Mouse (Mus musculus) layer of hippocampus, postnatal 10 days (tissue): ENCODE results near the gene Rcan3. TPM values are rescaled to one million over a fixed set of nuclear protein-coding genes. Genes with fewer than 3 reads are reported as not detected.
A peak's percentile ranks its signal among the peaks of the same experiment; 100 is the strongest.

ENCODE experiments used
- DNase-seq, 2 experiments: peaks; one replicate each; pipeline ENCODE4 v3.0.0; 2021; ENCODE audit warnings: low spot score in 2 of 2
- total RNA-seq, 2 experiments: library from RNA; stranded (reverse); gene quantifications; 2 replicates each; pipeline ENCODE4 v1.2.3; 2021

Gene Rcan3
- total RNA-seq, 2 experiments from 2014 or later = 45.8 to 46.2 TPM

DNA sequence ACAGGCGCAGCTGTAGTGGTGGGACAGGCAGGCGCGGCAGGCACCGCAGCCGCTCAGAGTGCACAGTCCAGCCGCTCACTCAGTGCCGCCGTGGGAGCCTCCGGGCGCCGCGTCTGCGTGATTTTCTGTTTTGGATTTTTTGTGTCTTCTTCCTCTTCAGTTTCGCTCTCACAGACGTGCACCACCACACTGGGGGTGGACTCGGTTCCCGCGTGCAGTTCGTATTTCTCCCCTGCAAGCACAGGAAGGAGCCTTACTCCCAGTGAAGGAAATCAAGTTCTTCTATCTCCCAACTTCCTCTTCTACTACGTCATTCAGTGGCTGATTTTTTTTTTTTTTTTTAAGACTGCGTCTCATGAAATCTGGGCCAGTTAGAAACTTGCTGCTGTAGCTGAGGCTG is 17.3 kb downstream of the Rcan3 start:
- DNase-seq = no peak

GRCm38 (mm10) chr4:135413491-135413890 is 20.2 kb downstream of the Rcan3 start:
- DNase-seq = no peak

DNA sequence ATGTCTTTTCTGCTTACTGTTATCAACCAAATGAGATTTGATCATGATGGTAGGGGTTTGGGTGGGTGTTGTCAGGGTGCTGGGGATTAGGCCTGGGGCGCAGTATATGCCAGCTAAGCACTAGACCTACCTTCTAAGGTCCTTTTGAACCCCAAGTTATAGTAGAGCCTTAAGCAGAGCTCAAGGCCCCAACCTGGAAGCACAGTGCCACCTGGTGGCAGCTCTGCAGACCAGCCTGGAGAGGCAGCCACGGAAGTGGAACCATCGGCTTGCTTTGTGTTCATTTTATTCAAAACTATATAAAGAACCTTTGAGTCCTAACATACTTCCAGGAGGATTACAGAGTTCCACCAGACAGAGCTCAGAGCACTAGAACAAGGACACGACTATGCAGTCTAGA is 22.0 kb downstream of the Rcan3 start:
- peak; percentile 63 to 71 for DNase-seq

DNA sequence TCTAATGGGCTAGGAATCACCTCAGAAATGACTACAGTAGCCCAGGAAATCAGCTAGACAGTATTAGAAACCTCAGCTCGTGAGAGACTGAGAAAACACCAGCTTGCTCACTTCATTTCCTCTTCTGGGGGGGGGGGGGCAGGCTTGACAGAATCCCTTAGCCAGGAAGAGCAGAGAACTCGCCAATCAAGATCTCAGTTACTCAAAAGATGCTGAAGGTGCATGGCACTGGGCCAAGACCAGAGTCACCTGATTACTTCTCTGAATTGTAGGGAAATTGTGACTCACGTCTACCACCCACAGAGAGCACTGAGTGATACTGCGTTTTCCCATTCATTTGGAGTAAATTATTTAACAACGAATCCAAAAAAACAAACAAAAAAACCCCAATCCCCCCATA is 27.5 kb downstream of the Rcan3 start:
- DNase-seq = peak in 1 of 2 experiments; percentile 36

DNA sequence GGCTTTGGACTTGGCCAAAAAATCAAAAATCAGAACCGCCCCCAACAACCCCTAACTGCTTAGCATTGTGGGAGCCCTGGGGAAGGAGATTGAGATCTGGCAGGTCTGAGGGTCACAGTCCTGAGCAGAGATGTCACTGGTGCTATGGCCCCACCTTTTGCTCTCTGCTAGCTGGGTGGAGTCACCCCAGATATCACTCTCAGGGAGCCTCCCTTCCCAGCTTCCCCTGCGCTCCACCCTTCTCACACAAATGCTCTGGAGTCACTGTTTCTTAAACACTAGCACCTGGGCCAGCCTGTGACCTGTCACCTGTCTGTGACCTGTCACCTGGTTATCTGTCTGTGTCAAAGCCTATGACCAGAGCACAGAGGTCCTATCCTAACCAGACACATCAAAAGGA is 28.7 kb downstream of the Rcan3 start:
- DNase-seq = no peak

- no peak for DNase-seq
These were observed 29.6 kb downstream of the Rcan3 start for GRCm38 (mm10) chr4:135404048-135404447.

DNA sequence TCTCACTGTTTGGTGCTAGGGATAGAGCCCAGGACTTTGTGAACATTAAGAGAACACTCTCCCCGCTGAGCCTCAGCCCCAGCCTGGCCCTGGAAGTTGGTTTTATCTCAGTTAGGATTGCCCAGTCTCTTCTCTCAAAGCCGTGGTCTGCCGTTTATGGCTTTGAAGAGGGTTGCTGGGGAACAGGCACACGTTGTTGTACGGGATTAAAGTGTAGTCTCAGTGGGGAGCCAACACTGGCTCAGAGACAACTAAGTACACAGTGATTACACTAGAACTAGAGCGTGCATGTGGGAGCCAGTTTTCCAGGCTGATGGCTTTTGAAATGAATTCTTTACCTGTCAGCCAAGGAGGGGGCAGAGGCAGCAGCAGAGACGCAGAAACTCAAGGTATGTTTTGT is 31.8 kb downstream of the Rcan3 start:
- DNase-seq = no peak

GRCm38 (mm10) chr4:135397991-135398390 is 35.7 kb downstream of the Rcan3 start, which contains the start of gene Ncmap:
Ncmap (minus strand) TSS chr4:135398227.
- no peak for DNase-seq

DNA sequence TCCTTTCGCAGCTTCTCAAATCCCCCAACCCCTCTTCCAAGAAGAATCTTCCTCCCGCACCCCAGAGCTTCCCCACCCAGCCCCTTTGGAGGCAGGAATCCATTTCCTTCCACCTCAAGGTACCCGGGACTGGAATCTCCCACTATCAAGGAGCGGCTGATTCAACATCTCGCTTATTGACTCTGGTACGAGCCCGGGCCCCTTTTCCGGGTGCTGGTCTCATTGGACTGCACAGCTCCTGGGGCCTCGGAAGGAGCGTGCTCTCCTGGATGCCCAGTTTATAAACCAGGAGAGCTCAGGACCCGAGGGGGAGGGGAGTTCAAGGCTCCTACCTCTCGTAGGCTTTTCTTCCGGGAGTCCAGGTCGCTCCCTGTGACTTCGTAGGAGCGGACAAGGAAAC is 36.1 kb downstream of the Rcan3 start:
- no peak for DNase-seq

DNA sequence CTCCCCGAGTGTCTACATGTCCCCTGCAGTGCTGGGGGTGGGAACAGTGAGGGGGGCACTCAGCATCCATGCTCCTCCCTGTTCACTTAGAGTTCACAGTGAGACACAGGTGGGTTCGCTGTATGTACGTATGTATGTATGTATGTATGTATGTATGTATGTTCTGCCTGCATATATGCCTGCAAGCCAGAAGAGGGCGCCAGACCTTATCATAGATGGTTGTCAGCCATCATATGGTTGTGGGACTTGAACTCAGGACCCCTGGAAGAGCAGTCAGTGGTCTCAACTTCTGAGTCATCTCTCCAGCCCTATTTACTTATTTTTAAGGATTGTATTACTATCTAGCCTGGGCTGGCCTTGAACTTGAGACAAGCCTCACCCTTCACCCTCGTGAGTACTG is 37.4 kb downstream of the Rcan3 start:
- DNase-seq = no peak

DNA sequence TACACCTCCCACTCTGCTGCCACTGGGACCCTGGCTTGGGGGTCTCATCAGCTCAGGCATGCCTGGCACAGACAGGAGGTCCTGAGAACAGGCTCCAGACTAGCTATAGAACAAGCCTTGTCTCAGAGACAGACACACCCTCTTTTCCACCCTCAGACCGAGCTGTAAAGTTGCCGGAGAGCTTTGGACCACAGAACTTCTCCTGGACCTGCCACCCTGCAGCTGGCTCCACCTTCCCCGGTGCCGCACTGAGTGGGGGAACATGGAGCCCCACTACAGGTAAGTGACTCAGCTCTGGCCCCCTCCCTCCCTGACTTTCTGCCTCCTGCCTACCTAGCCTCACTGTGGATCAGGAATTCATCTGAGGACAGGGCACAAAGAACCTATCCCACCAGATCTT is 38.3 kb downstream of the Rcan3 start:
- DNase-seq = no peak

DNA sequence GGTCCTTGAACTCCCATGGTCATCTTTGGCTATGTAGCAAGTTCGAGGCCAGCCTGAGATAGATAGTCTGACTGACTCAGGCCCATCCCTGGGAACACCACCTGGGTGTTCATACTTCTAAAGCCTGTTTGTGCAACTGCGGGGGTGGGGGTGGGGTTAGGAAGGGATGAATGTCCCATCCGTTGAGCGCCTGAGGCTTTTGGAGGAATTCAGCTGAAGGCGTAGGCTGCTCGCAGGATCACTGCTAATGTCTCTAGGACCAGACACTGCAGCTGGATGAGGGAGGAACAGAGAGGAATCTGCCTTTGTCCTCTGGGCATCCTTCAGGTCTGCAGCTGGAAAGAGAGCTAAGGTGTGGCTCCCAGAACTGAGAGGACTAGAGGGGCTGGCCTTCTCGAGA is 39.0 kb downstream of the Rcan3 start:
- no peak for DNase-seq

GRCm38 (mm10) chr4:135393381-135393780 is 40.3 kb downstream of the Rcan3 start:
- no peak for DNase-seq

DNA sequence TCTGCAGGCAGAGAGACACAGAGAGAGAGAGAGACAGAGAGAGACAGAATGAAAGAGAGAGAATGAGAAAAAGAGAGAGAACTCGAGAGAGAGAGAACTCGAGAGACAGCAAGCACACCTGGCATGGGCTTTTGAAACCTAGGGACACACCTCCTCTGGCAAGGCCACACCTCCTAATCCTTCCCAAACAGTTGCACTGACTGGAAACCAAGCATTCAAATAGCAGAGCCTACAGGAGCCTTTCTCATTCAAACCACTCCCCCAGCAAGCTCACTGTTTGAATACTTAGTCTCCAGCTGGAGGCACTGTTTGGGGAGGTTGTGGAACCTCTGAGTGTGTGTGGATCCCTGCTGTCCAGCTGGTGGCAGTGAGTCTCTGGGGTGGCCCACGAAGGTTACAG is 40.9 kb downstream of the Rcan3 start:
- no peak for DNase-seq

GRCm38 (mm10) chr4:135391014-135391413 is 42.6 kb downstream of the Rcan3 start:
- DNase-seq = no peak

GRCm38 (mm10) chr4:135385614-135386013 is 48.0 kb downstream of the Rcan3 start:
- no peak for DNase-seq

DNA sequence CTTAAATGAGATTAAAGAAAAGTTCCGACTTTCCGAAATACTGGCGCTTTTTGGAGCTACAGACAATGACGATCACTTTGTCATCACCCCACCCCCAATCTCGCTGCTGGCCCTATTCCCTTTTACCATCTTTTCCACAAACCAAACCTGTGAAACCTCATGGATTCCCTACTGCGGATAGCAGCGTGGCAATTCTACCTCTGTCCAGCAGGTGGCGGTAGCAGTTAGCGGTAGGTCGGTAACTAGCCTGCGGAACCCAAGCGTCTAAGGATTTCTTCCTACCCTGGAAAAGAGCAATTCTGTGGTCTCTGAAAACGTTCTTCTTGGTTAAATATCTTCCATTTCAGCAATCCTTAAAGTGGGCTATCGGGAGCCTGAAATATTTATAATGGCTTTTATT is 51.3 kb downstream of the Rcan3 start:
- DNase-seq = peak; percentile 81 to 86

DNA sequence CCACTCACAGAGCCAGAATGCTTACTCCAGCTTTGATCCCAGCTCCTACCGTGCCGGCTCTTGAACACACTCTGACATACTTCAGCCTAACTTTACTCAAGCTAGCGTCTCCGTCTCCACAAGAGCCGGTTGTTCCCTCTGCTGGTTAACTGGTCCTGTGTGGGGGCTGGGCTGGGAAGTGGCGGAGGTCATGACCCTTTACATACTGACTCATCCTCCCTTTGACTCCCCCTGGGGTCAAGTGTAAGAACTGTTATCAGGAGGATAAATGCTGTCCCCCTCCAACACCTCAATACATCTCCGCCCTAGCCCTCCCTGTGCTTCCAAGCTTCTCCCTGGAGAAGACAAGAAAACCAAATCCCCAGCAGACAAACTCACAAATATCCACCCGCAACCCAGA is 52.3 kb downstream of the Rcan3 start:
- no peak for DNase-seq

- no peak for DNase-seq
These were observed 56.4 kb downstream of the Rcan3 start for GRCm38 (mm10) chr4:135377241-135377640.

- no peak for DNase-seq
These were observed 58.2 kb downstream of the Rcan3 start for GRCm38 (mm10) chr4:135375444-135375843.

GRCm38 (mm10) chr4:135373299-135373698 is 60.4 kb downstream of the Rcan3 start:
- DNase-seq = no peak

- no peak for DNase-seq
These were observed 63.3 kb downstream of the Rcan3 start for GRCm38 (mm10) chr4:135370372-135370771.

GRCm38 (mm10) chr4:135362828-135363227 is 70.8 kb downstream of the Rcan3 start:
- peak in 1 of 2 experiments; percentile 23 for DNase-seq
